Mouse (Mus musculus) urinary bladder, adult 2 months (tissue): ENCODE results near the gene Mlec. TPM values are rescaled to one million over a fixed set of nuclear protein-coding genes. Genes with fewer than 3 reads are reported as not detected.
A peak's percentile ranks its signal among the peaks of the same experiment; 100 is the strongest.

Source experiments
- DNase-seq: peaks from one replicate; pipeline ENCODE4 v3.0.0; 2022; ENCODE audit warnings: low spot score
- polyA plus RNA-seq: library from polyadenylated mRNA; depleted of rRNA; stranded (reverse); fragments of >200 nt; gene quantifications from 2 replicates; pipeline ENCODE4 v1.2.3, GENCODE M21; 2012; rRNA removed

The Mlec gene
- polyA plus RNA-seq, result 82.1 and 95.2 TPM in 2 replicates

DNA sequence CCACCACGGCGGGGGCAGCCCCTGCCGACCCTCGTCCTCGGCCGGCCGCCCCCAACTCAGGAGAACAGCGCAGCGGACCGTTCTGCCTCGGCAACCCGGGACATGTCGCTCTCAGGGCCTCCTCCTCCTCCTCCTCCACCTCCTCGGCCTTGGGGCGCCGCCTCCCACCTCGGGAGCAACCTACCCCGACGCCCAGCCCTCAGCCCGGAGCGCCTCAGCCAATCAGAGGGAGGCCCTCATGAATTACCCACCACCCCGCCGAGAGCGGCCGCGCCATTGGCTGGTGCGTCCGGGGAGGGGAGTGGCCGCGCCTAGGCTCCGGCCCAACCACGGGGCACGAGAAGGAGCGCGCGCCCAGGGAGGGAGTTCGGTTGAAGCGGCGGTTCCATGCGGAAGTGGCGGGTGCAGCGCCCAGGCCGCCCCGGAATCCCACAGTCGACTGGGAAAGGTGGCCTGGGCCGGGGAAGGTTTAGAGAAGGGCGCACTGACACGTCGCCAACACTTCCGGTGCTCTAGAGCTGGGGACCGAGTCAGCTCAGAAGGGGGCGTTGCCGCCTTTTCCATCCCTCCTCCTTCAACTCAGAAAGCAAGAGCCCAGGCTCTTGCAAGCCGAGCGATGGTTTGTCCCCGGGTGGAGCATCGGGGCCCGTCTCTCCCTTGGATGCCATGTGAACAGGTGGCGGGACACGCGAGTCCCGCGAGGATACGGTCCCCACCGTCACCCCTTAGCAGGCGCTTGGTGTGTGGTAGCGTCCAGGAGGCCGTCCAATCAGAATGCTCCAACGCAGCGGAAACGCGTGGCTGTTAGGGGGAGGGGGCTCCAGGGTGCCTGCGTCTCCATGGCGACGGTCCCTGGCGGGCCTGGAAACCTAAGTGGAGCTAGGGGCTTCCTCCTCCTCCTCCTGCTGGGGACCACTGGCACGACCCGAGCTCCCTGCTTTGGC lies at the start of gene Mlec:
TSS of gene Mlec (minus strand) at position 140 of the 944 bp plus-strand sequence.
- DNase-seq, result peak; percentile 99

GRCm38 (mm10) chr5:115207244-115207643 lies 49.3 kb upstream of the Mlec start:
- DNase-seq, result no peak

GRCm38 (mm10) chr5:115204562-115205311 lies 46.8 kb upstream of the Mlec start:
- DNase-seq, result no peak

- no peak for DNase-seq
Measured at GRCm38 (mm10) chr5:115203735-115204561, 46.0 kb upstream of the Mlec start.

DNA sequence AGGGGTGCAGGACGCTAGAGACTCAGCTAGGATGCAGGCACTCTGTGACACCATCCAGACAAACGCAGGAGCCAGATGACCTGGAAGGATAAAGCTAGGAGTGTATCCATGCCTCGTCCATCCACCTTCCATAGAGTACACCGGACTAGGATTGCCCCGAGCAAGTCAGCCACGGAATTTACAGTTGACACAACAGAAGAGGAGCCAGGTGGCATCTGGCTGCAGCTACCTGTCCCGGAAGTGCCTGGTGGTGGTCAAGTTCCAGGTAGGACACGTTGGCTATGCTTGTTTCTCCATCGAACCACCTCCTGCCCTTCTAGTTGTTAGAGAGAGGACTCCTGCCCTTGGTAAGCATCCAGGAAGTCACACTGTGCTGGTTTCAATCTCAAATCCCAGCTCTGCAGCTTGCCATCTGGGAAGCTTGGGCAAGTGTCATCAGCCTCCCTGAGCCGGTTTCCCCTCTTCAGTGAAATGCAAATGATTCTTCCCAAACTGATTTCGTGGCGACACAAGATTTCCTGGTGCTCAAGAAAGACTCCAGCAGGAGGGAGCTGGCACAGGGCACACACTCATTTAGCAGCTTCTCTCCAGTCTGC lies 36.7 kb upstream of the Mlec start:
- no peak for DNase-seq

GRCm38 (mm10) chr5:115193669-115194625 lies 36.0 kb upstream of the Mlec start, which contains the start of gene Cabp1:
Cabp1 (minus strand) TSS chr5:115194381.
- DNase-seq, result no peak

GRCm38 (mm10) chr5:115193226-115193625 lies 35.2 kb upstream of the Mlec start:
- peak; percentile 52 for DNase-seq

- DNase-seq, result no peak
Measured at GRCm38 (mm10) chr5:115192828-115193195, 34.8 kb upstream of the Mlec start.

- no peak for DNase-seq
Measured at GRCm38 (mm10) chr5:115191880-115192827, 34.2 kb upstream of the Mlec start.

DNA sequence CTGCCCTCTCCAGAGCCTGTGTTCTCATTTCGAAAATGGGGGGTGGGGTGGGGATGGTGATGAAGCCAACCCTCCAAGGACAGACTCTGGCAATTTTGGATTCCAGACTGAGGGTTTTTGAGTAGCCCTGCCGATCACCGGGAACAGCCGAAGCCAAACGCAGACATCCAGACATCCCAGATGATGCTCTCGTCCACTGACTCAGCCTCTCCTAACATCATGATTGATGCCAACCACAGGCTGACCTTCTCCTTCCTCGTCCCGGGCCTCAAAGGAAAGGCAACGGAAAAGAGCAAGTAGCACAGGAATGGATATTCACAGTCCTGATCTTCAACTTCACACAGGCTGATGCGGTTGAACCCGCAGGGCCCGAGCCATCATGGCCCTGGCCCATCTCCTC lies 32.1 kb upstream of the Mlec start:
- DNase-seq, result no peak

DNA sequence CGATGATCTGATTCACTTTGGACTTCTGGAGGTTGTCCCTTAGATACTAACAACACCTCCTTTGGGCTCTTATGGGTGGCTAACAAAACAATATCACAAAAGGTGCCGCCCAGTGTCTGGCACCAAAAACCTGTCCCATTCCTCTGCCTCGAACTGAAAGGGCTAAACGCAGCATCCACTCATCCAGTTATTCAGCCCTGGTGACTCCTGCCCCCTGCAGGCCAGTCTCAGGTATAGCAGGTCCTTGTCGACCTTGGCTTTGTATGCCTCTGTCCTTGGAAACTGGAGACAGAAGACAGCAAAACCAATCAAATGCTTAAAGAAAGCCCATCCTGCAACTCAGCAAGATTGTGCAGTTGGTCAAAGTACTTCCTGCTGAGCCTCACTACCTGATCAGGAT lies 30.8 kb upstream of the Mlec start:
- DNase-seq, result no peak

DNA sequence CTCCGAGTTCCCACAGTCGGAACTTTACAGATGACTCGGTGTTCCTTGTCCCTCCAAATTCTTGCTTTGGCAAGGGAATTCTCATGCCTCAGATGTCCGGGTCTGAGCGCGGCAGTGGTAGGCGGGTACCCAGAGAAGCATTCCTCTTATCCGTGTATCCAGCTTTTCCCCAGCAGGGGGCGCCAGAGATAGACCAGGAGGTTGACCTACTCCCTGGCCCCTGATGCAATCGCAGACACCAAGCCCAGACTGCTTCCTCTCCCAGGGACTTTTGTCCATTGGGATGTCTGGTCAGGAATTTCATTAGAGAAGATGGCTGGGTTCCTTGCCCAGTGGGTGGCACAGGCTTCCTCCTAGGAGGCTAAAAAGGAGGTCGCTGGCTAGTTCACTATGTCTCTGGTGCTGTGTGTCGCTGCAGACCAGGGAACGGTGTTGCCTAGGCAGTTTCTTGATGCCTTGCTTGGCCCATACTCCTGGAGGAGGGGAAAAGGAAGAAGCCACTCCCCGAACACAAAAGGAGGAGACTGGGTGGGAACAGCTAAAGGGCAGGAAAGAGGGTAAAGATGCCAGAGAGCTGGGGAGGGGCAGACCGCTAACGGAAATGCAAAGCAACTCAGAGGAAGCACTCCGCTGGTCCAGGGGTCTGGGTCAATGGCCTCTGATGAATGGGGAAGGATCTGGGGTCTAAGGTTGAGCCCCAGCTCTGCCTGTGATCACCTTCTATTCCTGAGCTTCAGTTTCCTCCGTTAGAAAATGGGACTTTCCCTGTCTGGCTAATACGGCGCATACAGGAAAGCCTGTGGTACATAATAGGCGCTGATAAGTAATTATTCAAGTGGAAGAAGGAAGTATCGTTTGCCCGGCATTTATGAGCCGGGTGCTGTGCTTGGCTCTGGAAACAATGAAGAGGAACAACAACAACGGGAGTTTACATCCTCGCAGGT lies 29.5 kb upstream of the Mlec start:
- DNase-seq, result peak; percentile 88

DNA sequence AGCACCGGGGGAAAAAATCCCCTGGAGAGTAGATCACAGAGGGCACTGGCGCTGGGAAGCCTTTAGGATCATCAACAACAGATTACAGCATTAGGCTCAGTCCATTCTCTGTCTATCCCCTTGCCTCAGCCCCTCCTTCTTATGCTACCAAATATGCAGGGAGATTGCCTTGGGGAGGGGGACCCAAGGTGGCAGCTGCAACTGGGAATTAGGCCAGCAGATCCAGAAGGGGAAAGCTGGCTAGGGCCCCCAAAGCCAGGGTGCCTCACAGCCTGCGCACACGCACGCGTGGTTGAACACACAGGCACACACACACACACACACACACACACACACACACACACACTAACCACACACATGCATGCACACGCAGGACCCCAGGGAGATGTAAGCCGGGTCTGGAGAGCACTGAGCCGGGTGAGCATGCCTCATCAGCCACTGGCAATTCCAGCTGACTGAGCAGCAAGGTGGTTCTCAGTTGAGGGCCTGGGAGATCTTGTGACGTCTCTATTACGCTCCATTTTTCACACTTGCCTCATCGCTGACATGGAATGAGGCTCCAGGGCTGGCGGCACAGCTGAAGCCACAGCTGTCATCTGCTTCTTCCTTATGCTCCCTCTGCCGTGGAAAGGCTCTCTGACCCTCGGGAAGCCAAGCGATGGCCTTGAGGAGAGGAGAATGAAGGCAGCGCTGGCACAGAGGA lies 28.5 kb upstream of the Mlec start:
- no peak for DNase-seq

GRCm38 (mm10) chr5:115184726-115185125 lies 26.7 kb upstream of the Mlec start:
- no peak for DNase-seq

DNA sequence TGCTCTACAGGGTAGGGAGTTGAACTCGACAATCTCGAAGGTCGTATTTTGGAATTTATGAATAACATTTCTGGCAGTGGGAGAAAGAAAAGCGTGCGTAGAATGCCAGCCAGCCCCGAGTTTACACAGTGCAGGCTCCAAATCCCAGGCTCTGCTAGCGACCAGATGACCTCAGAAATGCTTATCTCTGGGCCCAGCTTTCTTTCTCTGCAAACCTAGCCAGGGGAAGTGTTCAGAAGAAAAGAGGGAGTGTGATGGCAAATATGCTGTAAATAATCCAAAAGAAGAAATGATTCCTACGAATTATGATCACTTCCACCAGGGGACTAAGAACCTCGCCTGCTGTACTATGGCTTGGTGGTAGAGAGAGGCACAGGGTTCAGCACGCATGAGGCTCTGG lies 25.5 kb upstream of the Mlec start:
- no peak for DNase-seq

GRCm38 (mm10) chr5:115182925-115183324 lies 24.9 kb upstream of the Mlec start:
- DNase-seq, result no peak

GRCm38 (mm10) chr5:115181248-115181940 lies 23.4 kb upstream of the Mlec start:
- no peak for DNase-seq
